Mouse (Mus musculus): ENCODE data around the gene Gngt2.

Gngt2 gene

GRCm38 (mm10) chr11:95826317-95827167, 10.5 kb upstream of the Gngt2 start:
- DNase-seq, result no peak

DNA sequence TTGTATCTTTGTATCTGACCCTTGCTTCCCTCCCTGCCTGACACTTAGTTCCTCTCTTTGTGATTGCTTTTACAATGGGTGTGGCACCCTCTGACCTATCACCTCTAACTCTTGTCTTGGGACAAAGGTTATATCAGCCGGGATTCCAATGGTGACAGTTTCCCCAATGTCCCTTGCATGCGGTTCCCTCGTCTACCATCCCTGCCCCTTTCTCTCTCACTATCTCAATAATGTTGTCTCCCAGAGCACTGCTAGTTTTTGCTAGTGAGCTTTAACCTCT, 9.9 kb upstream of the Gngt2 start:
- DNase-seq, result no peak

DNA sequence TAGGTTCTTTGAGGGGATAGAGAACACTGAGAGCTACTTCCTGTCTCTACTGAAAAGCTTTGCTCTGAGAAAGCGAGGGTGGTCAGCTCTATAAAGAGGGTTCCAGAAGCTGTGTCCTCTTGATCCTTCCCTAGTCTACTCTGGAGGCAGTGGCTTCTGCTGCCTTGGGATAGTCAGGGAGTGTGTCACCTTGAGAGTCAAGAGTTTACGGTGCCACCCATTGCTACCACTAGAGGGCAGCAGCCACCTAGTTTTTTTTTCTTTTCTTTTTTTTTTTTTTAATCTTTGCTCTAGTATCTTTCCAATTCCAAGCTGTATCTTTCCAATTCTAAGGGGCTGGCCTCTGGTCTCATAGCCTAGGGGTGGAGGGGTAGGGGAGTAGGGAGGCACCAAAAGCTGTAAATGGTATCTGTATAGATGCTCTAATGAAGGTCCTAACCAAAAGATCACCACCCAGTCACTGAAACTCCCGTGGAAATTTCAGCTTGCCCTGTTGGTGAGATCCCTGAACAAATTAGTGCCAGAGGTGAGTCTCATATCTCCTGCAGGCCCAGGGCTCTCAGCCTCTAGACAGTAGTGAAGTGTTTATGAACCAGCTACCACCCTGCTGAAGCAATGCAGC, 9.4 kb upstream of the Gngt2 start:
- peak; percentile 73 to 82 for DNase-seq

DNA sequence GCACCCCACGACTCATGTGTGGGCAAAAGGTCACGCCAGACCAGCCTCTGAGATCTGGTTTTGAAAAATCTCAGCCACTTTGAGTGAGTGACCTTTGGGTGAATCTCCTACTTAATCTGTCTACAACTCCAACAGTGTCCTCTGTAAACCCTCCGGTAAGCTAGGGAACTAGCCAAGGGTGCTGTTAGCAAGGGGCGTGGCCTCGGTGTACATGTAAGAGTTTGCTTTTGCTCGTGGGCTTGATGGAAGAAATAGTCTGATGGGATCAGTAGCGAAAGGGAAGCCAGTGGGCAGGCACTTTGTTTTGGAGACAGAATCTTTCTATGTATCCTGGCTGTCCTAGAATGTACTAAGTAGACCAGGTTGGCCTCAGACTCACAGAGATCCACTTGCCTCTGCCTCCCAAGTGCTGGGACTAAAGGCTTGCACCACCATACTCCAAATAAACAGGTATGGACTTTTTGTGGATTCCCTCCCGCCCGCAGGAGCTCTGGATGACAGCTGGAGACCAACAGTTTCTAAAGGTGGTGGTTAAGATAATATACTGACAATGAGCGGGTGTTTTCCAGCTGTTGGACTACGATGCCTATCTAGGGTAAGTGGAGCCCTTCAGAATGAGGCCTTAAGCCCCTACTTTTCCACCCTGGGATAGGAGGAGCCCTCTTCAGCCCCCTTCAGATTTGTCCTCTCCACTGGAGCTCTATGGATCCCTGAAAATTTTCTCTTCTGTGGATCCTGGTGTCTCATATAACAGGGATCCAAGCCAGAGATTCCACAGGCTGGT, 8.6 kb upstream of the Gngt2 start:
- DNase-seq, result no peak

DNA sequence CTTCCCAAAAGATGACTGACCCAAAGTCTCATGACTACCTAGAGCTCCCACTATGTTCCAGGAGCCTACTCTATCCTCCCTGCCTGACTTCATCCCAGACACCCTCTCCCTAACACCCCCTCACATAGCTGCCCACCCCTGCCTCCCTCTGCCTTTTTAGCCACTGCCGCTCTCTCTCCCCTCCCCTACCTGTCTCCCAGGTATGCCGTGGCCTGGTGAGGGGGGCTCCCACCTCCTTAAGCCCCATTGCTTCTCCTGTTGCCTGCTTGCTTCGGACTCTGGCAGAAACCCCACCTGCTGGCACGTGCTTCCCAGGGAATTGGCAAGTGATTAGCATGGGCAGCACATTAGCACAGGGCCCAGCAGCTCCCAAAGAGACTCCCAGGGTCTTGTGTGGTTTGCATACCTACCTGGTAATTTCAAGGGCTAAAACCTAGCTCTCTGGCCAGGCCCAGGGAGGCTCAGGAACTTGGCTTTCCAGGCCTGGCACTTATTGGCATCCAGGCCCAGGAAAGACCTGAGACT, 7.4 kb upstream of the Gngt2 start:
- no peak for DNase-seq

DNA sequence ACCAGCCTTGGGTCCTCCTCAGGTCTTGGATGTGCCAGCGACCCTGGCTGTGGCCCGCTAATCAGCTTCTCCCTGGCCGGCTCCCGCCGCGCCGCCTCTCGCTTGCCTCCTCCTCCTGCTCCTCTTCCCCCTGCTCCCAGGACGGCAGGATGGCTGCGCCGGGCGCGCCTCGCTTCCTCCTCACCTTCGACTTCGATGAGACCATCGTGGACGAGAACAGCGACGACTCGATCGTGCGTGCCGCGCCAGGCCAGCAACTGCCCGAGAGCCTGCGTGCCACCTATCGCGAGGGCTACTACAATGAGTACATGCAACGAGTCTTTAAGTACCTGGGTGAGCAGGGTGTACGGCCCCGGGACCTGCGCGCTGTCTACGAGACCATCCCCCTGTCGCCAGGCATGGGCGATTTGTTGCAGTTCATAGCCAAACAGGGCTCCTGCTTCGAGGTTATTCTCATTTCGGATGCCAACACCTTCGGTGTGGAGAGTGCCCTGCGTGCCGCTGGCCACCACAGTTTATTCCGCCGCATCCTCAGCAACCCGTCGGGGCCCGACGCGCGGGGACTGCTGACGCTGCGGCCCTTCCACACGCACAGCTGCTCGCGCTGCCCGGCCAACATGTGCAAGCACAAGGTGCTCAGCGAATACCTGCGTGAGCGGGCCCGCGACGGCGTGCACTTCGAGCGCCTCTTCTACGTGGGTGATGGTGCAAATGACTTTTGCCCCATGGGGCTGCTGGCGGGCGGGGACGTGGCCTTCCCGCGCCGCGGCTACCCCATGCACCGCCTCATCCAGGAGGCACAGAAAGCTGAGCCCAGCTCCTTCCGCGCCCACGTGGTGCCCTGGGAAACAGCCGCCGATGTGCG, 6.4 kb upstream of the Gngt2 start:
- DNase-seq, result no peak

DNA sequence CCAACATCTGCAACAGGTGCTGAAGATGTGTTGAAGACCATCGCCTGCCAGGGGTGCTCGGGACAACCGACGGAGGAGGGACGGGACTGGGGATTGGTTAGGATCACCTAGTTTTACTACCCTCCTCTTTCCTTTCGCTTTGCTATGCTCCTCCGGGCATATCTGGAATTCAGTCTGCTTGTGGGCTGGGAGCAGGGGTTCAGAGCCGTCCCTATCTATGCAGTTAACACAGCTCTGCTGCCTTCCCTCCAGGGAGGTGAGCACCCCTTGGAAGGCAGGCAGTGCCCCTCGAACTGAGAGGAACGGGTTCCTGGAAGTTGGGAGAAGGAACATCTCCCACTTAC, 5.8 kb upstream of the Gngt2 start:
- DNase-seq, result no peak

- no peak for DNase-seq
These were observed 5.4 kb upstream of the Gngt2 start for GRCm38 (mm10) chr11:95831641-95832040.

DNA sequence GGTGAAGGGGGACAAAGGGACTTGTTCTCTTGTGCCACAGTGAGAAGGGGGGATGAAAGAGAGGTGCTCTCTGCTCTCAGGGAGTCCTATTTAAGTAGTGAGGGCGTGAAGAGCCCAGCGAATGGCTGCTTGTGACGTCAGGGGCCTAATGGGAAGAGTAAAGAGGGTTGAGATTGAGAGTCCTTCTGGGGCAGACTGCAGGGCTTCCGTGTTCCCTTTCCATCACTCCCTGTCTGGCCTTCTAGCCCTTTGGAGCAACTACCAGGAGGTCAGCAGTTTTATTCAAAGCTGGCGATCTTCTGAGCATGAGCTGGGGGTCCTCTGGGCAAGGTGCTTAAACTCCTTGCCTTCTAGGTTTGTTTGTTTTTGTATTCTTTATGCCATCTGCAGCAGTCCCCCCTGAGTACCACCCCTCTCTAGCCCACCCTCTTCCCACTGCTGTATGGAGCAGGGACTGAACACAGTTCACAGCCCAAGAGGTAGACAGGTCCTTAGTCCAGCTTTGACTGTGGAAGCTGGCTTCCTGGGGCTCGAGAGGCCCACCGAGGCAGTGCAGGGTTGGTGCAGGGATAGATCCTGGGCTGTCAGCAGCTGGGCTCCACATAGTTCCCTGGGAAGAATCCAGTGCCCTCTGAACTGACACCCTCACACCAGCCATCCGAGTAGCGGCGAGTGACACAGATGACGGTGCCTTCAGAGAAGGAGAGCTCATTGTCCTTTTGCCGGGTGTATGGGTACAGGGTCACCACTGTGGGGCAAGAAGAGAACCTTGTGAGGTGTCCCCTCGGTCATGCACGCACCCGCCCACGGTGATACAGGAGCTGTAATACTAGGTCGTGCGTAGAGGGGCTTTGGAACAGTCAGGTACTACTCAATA, 4.6 kb upstream of the Gngt2 start:
- DNase-seq, result no peak

GRCm38 (mm10) chr11:95833006-95833570, 3.9 kb upstream of the Gngt2 start:
- no peak for DNase-seq

- DNase-seq, result no peak
These were observed 3.3 kb upstream of the Gngt2 start for GRCm38 (mm10) chr11:95833631-95834142.

DNA sequence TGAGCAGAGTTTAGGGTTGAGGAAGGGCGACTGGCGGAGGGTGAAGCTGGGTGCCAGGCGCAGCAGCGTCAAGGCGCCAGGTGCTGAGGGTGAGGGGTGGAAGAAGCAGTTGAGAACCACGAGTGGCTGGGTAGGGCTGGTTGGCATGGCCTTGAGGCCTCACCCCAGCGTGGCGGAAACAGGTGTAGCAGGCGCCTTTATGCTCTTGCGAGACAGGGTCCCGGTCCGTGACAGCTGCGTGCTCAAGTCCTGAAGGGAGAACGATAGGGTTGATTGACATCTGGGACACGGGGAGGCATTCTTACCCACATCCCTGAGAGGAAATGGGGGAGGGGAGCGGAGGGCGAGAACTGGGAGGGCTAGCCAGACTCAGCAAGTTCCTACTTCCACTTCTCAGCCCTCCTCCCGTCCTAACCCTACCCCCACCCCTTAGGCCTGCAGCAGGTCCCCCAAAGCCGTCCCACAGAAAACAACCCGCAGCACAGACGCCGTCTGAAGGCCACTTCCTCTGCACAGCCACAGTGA, 2.8 kb upstream of the Gngt2 start:
- DNase-seq, result no peak

GRCm38 (mm10) chr11:95834742-95835710, 2.0 kb upstream of the Gngt2 start:
- no peak for DNase-seq

DNA sequence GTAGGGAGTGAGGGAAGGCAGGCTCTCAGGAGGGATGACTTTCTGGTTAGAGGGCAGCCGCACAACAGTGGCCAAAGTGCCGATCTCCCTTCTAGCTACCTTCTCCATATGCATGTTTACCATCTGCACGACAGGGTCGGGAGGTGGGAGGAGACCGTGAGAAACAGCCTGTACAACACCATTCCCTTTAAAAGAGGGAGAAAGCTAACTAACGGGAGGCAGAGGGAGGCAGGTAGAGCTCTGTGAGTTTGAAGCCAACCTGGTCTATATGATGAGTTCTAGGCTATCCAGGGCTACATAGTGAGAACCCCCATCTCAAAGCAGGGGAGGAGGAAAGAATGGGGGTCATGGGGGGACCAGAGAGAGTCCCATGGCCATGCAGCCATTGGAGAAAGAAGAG, 1.2 kb upstream of the Gngt2 start:
- no peak for DNase-seq

DNA sequence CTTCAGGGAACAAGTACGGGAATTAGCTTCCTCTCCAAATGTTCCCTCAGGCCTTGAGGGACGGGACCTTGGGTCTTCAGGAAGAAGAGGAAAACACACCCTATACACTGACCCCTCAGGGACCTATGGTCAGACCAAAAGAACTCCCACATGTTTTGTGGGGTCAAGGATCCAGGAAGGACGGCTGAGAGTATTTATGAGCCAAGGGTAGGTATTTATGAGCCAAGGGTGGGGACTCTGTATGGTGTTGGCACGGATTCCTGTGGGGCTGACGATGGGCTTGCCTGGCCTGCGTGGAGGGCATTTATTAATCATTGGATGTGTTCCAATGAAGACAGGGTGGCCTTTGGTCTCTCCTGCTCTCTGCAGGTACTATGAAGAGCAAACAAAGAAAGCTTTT, 583 bp upstream of the Gngt2 start:
- no peak for DNase-seq

DNA sequence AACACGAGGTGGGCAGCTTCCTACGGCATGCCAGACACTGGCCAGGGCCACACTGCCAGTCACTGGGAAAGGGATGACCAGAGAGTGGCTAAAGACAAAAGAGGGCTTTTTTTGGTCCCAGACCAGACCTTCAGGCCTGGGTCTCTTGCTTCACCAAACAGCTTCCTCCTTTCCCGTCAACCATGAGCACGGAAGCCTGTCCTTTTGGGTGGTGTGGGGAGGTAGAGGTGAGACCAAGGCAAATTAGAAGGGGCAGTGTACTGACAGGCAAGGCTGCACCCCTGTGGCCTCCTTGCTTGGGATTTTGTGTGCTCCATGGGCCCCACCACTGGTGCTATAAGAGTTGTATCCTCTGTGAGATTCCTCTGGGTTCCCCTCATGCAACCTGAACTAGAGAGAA, 1.6 kb downstream of the Gngt2 start:
- DNase-seq, result no peak

GRCm38 (mm10) chr11:95838999-95839868, 2.2 kb downstream of the Gngt2 start:
- DNase-seq, result no peak

DNA sequence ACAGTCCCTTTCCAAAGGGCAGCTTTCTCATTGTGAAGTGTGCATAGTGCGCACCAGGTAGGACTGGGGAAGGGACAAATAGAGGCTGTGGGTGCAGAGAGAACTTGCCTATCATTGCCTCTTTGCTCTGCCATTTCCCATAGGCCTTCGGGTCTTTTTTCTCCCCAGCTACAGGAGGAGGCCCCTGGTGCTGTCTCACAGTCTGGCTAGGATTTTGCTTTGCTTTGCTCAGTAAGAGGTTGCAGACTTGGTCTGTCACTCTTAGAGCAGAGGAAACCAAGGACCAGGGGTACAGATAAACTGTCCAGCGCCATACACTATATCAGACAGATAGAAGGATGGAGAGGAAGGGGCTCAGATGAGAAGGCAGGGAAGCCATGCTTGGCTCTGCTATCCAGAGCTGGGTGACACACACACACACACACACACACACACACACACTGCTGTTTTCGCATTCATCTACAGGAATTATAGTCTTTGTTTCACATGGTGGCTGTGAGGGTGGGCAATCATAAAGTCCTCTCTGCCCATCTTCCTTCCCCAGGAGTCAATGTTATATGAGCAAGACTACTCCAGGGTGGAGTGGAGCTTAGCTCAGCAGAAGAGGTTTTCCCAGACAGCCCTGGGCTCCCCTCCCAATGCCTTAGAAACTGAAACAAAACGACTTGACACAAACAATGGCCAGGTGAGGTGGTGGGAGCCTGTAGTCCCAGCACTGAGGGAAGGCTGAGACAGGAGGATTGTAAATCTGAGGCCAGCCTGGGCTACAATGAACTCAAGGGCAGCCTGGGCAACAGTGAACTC, 3.9 kb downstream of the Gngt2 start:
- DNase-seq, result no peak

Measured in cerebellum, postnatal 36 days (tissue).